Mouse (Mus musculus): Measurements from ENCODE around the gene 4933428G20Rik.

4933428G20Rik gene

GRCm38 (mm10) chr11:97499865-97500719, at the start of gene 4933428G20Rik:
Gene 4933428G20Rik (minus strand): TSS chr11:97500340.
- no peak for DNase-seq (ENCODE audit: low read depth, low spot score)

- DNase-seq (ENCODE audit: low read depth, low spot score) = no peak
These were observed 48.6 kb upstream of the 4933428G20Rik start for GRCm38 (mm10) chr11:97548757-97549156.

- no peak for DNase-seq (ENCODE audit: low read depth, low spot score)
These were observed 48.0 kb upstream of the 4933428G20Rik start for GRCm38 (mm10) chr11:97547957-97548706.

- DNase-seq (ENCODE audit: low read depth, low spot score) = no peak
These were observed 46.8 kb upstream of the 4933428G20Rik start for GRCm38 (mm10) chr11:97546804-97547411.

- no peak for DNase-seq (ENCODE audit: low read depth, low spot score)
These were observed 45.8 kb upstream of the 4933428G20Rik start for GRCm38 (mm10) chr11:97545808-97546560.

GRCm38 (mm10) chr11:97543883-97544282, 43.7 kb upstream of the 4933428G20Rik start:
- DNase-seq (ENCODE audit: low read depth, low spot score) = no peak

- no peak for DNase-seq (ENCODE audit: low read depth, low spot score)
These were observed 43.1 kb upstream of the 4933428G20Rik start for GRCm38 (mm10) chr11:97543181-97543733.

- no peak for DNase-seq (ENCODE audit: low read depth, low spot score)
These were observed 42.3 kb upstream of the 4933428G20Rik start for GRCm38 (mm10) chr11:97542171-97543150.

- no peak for DNase-seq (ENCODE audit: low read depth, low spot score)
These were observed 40.5 kb upstream of the 4933428G20Rik start for GRCm38 (mm10) chr11:97540604-97541003.

GRCm38 (mm10) chr11:97540136-97540535, 40.0 kb upstream of the 4933428G20Rik start:
- DNase-seq (ENCODE audit: low read depth, low spot score) = no peak

GRCm38 (mm10) chr11:97539622-97540021, 39.5 kb upstream of the 4933428G20Rik start:
- DNase-seq (ENCODE audit: low read depth, low spot score) = no peak

GRCm38 (mm10) chr11:97537580-97538089, 37.5 kb upstream of the 4933428G20Rik start:
- no peak for DNase-seq (ENCODE audit: low read depth, low spot score)

- DNase-seq (ENCODE audit: low read depth, low spot score) = no peak
These were observed 36.9 kb upstream of the 4933428G20Rik start for GRCm38 (mm10) chr11:97536835-97537579.

GRCm38 (mm10) chr11:97536083-97536747, 36.1 kb upstream of the 4933428G20Rik start:
- no peak for DNase-seq (ENCODE audit: low read depth, low spot score)

- no peak for DNase-seq (ENCODE audit: low read depth, low spot score)
These were observed 35.5 kb upstream of the 4933428G20Rik start for GRCm38 (mm10) chr11:97535660-97536059.

GRCm38 (mm10) chr11:97535308-97535630, 35.1 kb upstream of the 4933428G20Rik start:
- DNase-seq (ENCODE audit: low read depth, low spot score) = no peak

GRCm38 (mm10) chr11:97534442-97535307, 34.5 kb upstream of the 4933428G20Rik start:
- no peak for DNase-seq (ENCODE audit: low read depth, low spot score)

- DNase-seq (ENCODE audit: low read depth, low spot score) = no peak
These were observed 33.5 kb upstream of the 4933428G20Rik start for GRCm38 (mm10) chr11:97533653-97534052.

Measured in brain, embryonic 18.5 days (tissue).